Mouse (Mus musculus) kidney, embryonic 16.5 days (tissue): ENCODE measurements around the gene Nipsnap2. TPM values are rescaled to one million over a fixed set of nuclear protein-coding genes. Genes with fewer than 3 reads are reported as not detected.

ENCODE experiments used
- ATAC-seq: fragments of 200-750 bp; cut with Nextera tagmentation; 2 replicates; pipeline ENCODE4 v1.8.0; 2017; ENCODE audit warnings: moderate TSS enrichment; ENCODE audit not compliant: low FRiP score, low TSS enrichment
- H3K27ac ChIP-seq: fragments of 300-500 bp; sonication (generic); 2 replicates; pipeline ENCODE4 v1.5.1; 2014; ENCODE audit warnings: low read length
- H3K27me3 ChIP-seq: fragments of 300-500 bp; sonication (generic); 2 replicates; pipeline ENCODE4 v1.6.1; 2014; ENCODE audit warnings: low read length, control low read depth, mixed read lengths; ENCODE audit not compliant: insufficient read depth
- H3K36me3 ChIP-seq: fragments of 300-500 bp; sonication (generic); 2 replicates; pipeline ENCODE4 v1.6.1; 2014; ENCODE audit warnings: low read length, control low read depth, mixed read lengths; ENCODE audit not compliant: insufficient read depth
- H3K4me1 ChIP-seq: fragments of 300-500 bp; sonication (generic); 2 replicates; pipeline ENCODE4 v1.6.1; 2014; ENCODE audit warnings: low read length, control low read depth, mixed read lengths; ENCODE audit not compliant: insufficient read depth
- H3K4me2 ChIP-seq: fragments of 300-500 bp; sonication (generic); replicated peaks from 2 replicates; pipeline ENCODE4 v1.6.1; 2014; ENCODE audit warnings: low read depth, low read length
- H3K4me3 ChIP-seq: fragments of 300-500 bp; sonication (generic); 2 replicates; pipeline ENCODE4 v1.5.1; 2014; ENCODE audit warnings: mild to moderate bottlenecking, low read length
- H3K9ac ChIP-seq: fragments of 300-500 bp; sonication (generic); replicated peaks from 2 replicates; pipeline ENCODE4 v1.6.1; 2014; ENCODE audit warnings: low read length
- H3K9me3 ChIP-seq: fragments of 300-500 bp; sonication (generic); 2 replicates; pipeline ENCODE4 v1.6.1; 2016; ENCODE audit warnings: low read length, control low read depth
- WGBS: fragments of 180-500 bp; shearing (Covaris S2); extraction: QIAGEN DNeasy Blood & Tissue Kit; methylation state at CpG from one replicate; pipeline ENCODE4 v1.1.7; 2014; 5-methylcytosine and 5-hydroxymethylcytosine counted together
- polyA plus RNA-seq: library from polyadenylated mRNA; unstranded; fragments of >200 nt; fragmentation: Nextera tagmentation; extraction: Ambion mirVana; gene quantifications from 2 replicates; pipeline ENCODE4 v1.2.1, GENCODE M21; 2015

Gene Nipsnap2
- polyA plus RNA-seq, 1 experiment from 2014 or later: 152 TPM

GRCm38 (mm10) chr5:129720176-129720575 is 4.7 kb upstream of the Nipsnap2 start:
- H3K4me3 ChIP-seq: no peak overlapping the region
- no peak overlapping the region for H3K27ac ChIP-seq
- ATAC-seq: no peak
- H3K4me2 ChIP-seq: no peak overlapping the region
- no peaks in the 10 kb centered on the region for H3K27me3 ChIP-seq
- H3K9ac ChIP-seq: no peak overlapping the region
- peaks cover 17% of the 10 kb centered on the region for H3K4me1 ChIP-seq
- H3K36me3 ChIP-seq: peaks cover 31% of the 10 kb centered on the region
- 81% methylated on average over 3 of the region's 3 CpGs for WGBS
- no peaks in the 10 kb centered on the region for H3K9me3 ChIP-seq

DNA sequence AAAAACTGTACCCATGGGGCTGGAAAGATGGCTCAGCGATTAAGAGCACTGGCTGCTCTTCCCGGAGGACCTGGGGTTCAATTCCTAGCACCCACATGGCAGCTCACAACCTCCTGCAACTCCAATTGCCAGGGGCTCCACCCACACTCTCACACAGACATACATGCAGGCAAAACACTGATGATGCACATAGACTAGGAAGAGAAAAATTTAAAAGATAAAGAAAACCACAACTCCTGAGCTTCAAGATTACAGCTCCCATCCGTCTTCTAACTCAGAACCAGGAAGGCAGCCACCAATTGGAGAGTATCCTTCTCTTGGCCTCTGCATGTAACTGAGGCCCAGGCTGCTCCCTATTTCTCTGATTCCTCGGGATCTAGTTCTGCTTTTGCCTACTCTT is 595 bp upstream of the Nipsnap2 start:
- peaks cover 25% of the 10 kb centered on the region for H3K4me1 ChIP-seq
- peak overlapping the region; percentile 98 for H3K9ac ChIP-seq
- H3K4me3 ChIP-seq: peak overlapping the region; percentile 79
- no peaks in the 10 kb centered on the region for H3K9me3 ChIP-seq
- H3K36me3 ChIP-seq: peaks cover 10% of the 10 kb centered on the region
- peak overlapping the region; percentile 98 for H3K27ac ChIP-seq
- H3K4me2 ChIP-seq: peak overlapping the region; percentile 60
- ATAC-seq: no peak
- no peaks in the 10 kb centered on the region for H3K27me3 ChIP-seq
- 52% methylated on average over 4 of the region's 4 CpGs for WGBS

DNA sequence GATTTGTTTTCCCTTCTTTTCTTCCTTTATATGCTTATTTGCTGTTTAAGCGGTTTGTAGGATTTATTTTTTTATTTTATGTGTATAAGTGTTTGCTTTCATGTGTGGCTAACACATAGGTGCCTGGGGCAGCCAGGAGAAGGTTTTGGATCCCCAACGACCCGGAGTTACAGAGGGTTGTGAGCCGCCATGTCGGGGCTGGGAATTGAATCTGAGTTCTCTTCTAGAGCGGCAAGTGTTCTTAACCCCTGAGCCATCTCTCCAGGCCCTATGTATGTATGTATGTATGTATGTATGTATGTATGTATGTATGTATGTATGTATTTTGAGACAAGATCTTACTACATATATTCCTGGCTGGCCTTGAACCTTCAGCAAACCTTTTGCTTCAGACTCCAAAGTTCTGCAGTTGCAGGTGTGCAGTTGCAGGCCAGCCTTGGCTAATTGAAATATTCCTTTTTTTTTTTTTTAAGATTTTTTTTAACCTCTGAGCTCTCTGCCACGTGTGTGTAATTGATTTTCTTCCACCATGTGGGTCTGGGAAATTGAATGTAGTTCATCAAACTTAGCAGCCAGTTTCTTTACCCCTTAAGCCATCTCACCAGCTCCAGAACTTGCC is 1.0 kb downstream of the Nipsnap2 start:
- Histone ChIP-seq H3K36me3 (no peaks in the 10 kb centered on the region), H3K9ac (peak overlapping the region; percentile 98), H3K4me3 (peak overlapping the region; percentile 79), H3K27ac (peak overlapping the region; percentile 98), H3K4me2 (peak overlapping the region; percentile 60), H3K27me3 (no peaks in the 10 kb centered on the region), H3K9me3 (no peaks in the 10 kb centered on the region), H3K4me1 (peaks cover 41% of the 10 kb centered on the region)
- ATAC-seq: no peak
- 17% methylated on average over 7 of the region's 7 CpGs for WGBS

DNA sequence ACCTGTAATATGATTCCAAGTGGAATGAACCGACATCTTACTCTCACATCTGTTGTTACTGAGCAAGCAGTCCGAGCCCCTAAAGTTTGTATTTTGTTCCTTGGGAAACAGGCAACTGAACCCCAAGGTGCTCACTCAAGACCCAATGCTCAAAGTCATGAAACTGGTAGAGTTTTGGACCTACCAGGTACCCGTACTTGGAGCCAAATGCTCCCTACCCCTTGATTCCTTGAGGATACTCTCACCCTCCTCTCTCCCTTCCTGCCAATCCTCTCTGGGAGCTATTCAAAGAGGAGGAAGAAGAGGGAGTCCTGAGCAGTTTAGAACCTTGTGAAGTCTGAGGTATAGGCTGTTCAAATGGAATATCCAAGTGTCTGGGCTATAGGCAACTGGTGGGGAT is 1.9 kb downstream of the Nipsnap2 start:
- Histone ChIP-seq H3K36me3 (no peaks in the 10 kb centered on the region), H3K27me3 (no peaks in the 10 kb centered on the region), H3K27ac (no peak overlapping the region), H3K4me1 (peaks cover 39% of the 10 kb centered on the region), H3K9me3 (no peaks in the 10 kb centered on the region), H3K4me2 (peak overlapping the region; percentile 60; the same call in 1 of the 2 replicates), H3K4me3 (peak overlapping the region; percentile 79), H3K9ac (peak overlapping the region; percentile 32)
- ATAC-seq: no peak
- 69% methylated on average over 3 of the region's 3 CpGs for WGBS

GRCm38 (mm10) chr5:129729286-129729685 is 4.4 kb downstream of the Nipsnap2 start:
- Histone ChIP-seq H3K4me1 (peaks cover 36% of the 10 kb centered on the region), H3K36me3 (0 out of 2 replicates have a peak, but pooled peaks cover 3% of the 10 kb centered on the region), H3K27ac (peak overlapping the region; percentile 77), H3K9me3 (no peaks in the 10 kb centered on the region), H3K4me3 (no peak overlapping the region), H3K4me2 (peak overlapping the region; percentile 35), H3K9ac (no peak overlapping the region), H3K27me3 (no peaks in the 10 kb centered on the region)
- 19% methylated on average over 11 of the region's 11 CpGs for WGBS
- no peak for ATAC-seq

DNA sequence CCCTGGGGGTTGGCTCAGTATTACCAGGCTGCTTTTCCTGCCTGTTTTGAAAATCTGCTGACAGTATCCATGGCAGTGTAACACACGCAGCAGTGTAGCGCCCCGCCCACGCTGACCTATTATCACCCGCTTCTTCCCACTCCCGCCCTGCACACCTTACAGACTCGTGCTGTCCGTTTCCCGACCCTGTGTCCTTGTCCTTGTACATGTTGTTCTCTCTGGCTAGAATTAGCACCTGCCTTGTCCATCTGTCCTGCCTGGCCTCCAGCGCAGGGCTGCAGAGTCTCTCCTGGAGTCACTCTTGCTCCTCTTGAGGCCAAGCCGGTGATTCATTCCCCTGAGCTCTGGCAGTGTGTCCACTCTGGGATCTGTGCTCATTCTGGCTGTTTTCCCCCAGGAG is 5.5 kb downstream of the Nipsnap2 start:
- H3K36me3 ChIP-seq: 0 out of 2 replicates have a peak, but pooled peaks cover 3% of the 10 kb centered on the region
- H3K4me1 ChIP-seq: peaks cover 34% of the 10 kb centered on the region
- no peak overlapping the region for H3K9ac ChIP-seq
- no peaks in the 10 kb centered on the region for H3K27me3 ChIP-seq
- H3K4me2 ChIP-seq: no peak overlapping the region
- peak overlapping the region; percentile 77; the same call in 1 of the 2 replicates for H3K27ac ChIP-seq
- H3K9me3 ChIP-seq: no peaks in the 10 kb centered on the region
- 50% methylated on average over 11 of the region's 11 CpGs for WGBS
- no peak for ATAC-seq
- no peak overlapping the region for H3K4me3 ChIP-seq

DNA sequence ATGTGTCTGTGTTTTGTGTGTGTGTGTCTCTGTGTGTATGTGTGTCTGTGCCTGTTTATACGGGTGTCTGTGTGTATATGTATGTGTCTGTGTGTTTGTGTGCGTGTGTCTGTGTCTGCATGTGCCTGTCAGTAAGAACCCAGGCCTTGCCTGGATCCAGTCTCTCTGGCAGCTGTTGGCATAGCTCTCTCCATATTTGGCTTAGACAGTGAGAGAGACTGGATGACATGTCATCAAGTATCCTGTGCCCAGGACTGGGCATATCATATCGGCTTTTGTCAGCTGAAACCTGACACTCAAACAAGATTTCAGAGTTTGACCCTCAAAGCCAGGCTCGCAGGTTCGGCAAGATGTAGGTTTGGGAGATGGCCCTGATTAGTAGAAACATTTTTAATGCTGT is 6.2 kb downstream of the Nipsnap2 start:
- WGBS: 74% methylated on average over 5 of the region's 5 CpGs
- H3K4me2 ChIP-seq: no peak overlapping the region
- H3K4me1 ChIP-seq: peaks cover 34% of the 10 kb centered on the region
- no peak overlapping the region for H3K4me3 ChIP-seq
- no peak overlapping the region for H3K9ac ChIP-seq
- H3K9me3 ChIP-seq: no peaks in the 10 kb centered on the region
- ATAC-seq: no peak
- H3K27me3 ChIP-seq: no peaks in the 10 kb centered on the region
- no peak overlapping the region for H3K27ac ChIP-seq
- 0 out of 2 replicates have a peak, but pooled peaks cover 3% of the 10 kb centered on the region for H3K36me3 ChIP-seq

- Histone ChIP-seq H3K9ac (no peak overlapping the region), H3K36me3 (peaks cover 34% of the 10 kb centered on the region), H3K27ac (no peak overlapping the region), H3K27me3 (no peaks in the 10 kb centered on the region), H3K4me3 (no peak overlapping the region), H3K9me3 (no peaks in the 10 kb centered on the region), H3K4me2 (no peak overlapping the region), H3K4me1 (no peaks in the 10 kb centered on the region)
- no peak for ATAC-seq
- WGBS: 87% methylated on average over 1 of the region's 1 CpGs
Measured at GRCm38 (mm10) chr5:129740976-129741375, 16.1 kb downstream of the Nipsnap2 start.

DNA sequence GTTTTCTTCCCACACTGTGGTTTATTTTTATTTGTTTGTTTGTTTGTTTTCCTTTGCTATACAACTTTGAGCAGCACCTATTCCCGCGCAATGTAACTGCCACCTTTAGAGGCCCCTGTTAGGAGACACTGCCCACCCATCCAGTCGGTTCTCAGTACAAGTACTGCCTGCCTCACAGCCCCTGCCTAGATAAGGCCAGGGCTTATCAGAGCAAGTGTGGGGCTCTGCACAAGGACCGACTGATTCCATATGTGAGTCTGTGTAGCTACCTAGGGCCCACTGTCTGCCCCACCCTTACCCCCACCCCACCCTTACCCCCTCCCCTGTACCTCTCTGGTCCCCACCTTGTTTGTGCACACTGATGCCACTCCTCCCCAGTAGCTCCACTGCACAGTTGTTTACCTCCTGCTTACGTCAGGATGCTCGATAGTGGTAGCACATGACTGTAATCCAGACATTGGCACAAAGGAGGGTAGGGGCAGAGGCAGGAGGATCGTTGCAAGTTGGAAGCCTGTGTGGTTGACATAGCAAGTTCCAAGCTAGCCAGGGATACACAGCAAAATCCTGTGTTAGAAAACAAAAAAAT is 18.1 kb downstream of the Nipsnap2 start:
- H3K9me3 ChIP-seq: no peaks in the 10 kb centered on the region
- H3K4me3 ChIP-seq: no peak overlapping the region
- WGBS: 86% methylated on average over 7 of the region's 7 CpGs
- no peak overlapping the region for H3K27ac ChIP-seq
- no peaks in the 10 kb centered on the region for H3K4me1 ChIP-seq
- H3K4me2 ChIP-seq: no peak overlapping the region
- no peaks in the 10 kb centered on the region for H3K27me3 ChIP-seq
- H3K9ac ChIP-seq: no peak overlapping the region
- H3K36me3 ChIP-seq: peaks cover 45% of the 10 kb centered on the region
- ATAC-seq: no peak

DNA sequence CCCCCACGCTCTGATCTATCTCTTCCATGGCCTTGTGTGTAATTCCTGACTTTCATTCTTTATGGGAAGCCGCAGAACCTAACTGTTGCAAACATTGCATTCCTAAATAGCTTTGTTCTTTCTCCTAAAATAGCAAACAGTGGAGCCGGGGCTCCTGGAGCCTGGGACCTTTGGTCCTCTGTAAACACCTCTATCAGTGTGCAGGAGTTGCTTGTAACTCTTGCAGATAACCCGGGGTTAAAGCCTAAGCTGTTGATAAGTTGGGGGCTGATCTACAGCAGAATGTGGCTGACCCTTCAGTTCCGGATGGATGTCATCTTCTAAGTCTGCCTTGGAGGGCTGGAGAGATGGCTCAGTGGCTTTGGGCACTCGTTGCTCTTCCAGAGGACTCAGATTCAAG is 19.2 kb downstream of the Nipsnap2 start:
- Histone ChIP-seq H3K9me3 (no peaks in the 10 kb centered on the region), H3K9ac (no peak overlapping the region), H3K4me1 (no peaks in the 10 kb centered on the region), H3K4me2 (no peak overlapping the region), H3K4me3 (no peak overlapping the region), H3K27me3 (no peaks in the 10 kb centered on the region), H3K27ac (no peak overlapping the region), H3K36me3 (peaks cover 53% of the 10 kb centered on the region)
- 78% methylated on average over 6 of the region's 6 CpGs for WGBS
- no peak for ATAC-seq
